Mouse (Mus musculus): ENCODE data around the gene Wdr25. TPM values are rescaled to one million over a fixed set of nuclear protein-coding genes. Genes with fewer than 3 reads are reported as not detected.

Gene Wdr25
- polyA plus RNA-seq, 1 experiment from 2014 or later: 7.5 TPM

GRCm38 (mm10) chr12:108894432-108894816, 993 bp downstream of the Wdr25 start:
- in situ Hi-C loops (cut with MboI; ENCODE audit: low pct_unique_long_range_greater_than_20kb): no loop called here
- ATAC-seq (no peak), DNase-seq (ENCODE audit: low read depth, low spot score) (no peak)
- ChIA-PET POLR2A (interaction anchor here (0.5 to 1.4 kb wide), 2 partner anchors 17 to 82 kb away, joined by 3 read pairs; no protein-coding TSS in a partner anchor), CTCF (interaction anchor here (1.0 to 1.3 kb wide), 3 partner anchors 9 to 499 kb away, joined by 3 read pairs; no protein-coding TSS in a partner anchor)
- H3K27me3 ChIP-seq: no peaks in the 10 kb centered on the region
- no peak for TF ChIP-seq CTCF (IDR thresholded peaks at IDR 0.05)

GRCm38 (mm10) chr12:108896006-108896405, 2.6 kb downstream of the Wdr25 start:
- no peak for DNase-seq (ENCODE audit: low read depth, low spot score)
- CTCF ChIA-PET: interaction anchor here (0.8 kb wide), 1 partner anchor 41 kb away, joined by 3 read pairs; no protein-coding TSS in a partner anchor
- POLR2A ChIA-PET: no interaction called here
- ATAC-seq: no peak
- TF ChIP-seq CTCF (IDR thresholded peaks at IDR 0.05): no peak
- in situ Hi-C loops (cut with MboI; ENCODE audit: low pct_unique_long_range_greater_than_20kb): loop anchor here (5.0 kb wide), 1 partner anchor 1486 kb away; no protein-coding TSS in a partner anchor
- no peaks in the 10 kb centered on the region for H3K27me3 ChIP-seq

DNA sequence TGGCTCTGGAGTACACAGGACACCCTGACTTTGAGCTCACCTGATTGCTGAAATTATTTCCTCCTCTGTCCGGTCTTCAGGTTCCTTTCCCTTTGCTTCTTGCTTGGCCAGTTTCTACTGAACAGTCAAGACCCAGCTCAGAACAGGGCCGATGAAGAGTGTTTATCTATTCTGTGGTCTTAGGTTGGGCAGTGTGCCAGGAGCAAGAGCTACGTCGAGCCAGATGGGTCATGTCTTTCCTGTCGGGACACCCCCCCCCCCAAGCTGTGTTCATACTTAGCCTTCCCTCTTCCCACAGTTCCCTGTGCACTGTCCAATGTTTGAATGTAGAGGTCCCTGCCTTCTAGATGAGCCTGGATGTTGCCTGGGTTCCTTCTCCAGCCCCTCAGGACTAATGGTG, 7.9 kb downstream of the Wdr25 start:
- H3K27me3 ChIP-seq: no peaks in the 10 kb centered on the region
- in situ Hi-C loops (cut with MboI; ENCODE audit: low pct_unique_long_range_greater_than_20kb): loop anchor here (5.0 kb wide), 3 partner anchors 416 to 1056 kb away; no protein-coding TSS in a partner anchor
- CTCF ChIA-PET: no interaction called here
- ATAC-seq (no peak), DNase-seq (ENCODE audit: low read depth, low spot score) (no peak)
- POLR2A ChIA-PET: no interaction called here
- no peak for TF ChIP-seq CTCF (IDR thresholded peaks at IDR 0.05)

DNA sequence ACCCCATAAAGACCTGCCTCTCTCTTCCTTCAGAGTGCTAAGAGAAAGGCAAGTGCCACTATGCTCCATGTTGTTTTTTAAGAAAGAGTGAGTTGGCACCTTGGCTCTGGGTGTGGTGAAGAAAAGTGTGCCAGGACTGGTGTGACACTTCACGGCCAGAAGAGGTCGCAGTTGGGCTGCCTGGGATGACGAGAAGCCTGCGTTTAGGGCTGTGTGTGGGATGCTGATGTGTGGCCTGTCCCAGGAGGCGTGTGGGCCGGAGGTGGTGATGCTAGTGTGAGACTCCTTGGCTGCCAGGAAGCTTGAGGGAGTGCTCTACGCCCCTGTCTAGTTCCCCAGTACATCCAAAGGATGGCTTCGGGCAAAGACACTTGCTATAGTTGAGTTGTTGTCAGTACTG, 9.5 kb downstream of the Wdr25 start:
- no peaks in the 10 kb centered on the region for H3K27me3 ChIP-seq
- DNase-seq (ENCODE audit: low read depth, low spot score) (no peak), ATAC-seq (no peak)
- TF ChIP-seq CTCF (IDR thresholded peaks at IDR 0.05): no peak
- POLR2A ChIA-PET: no interaction called here
- CTCF ChIA-PET: interaction anchor here (1.0 to 2.3 kb wide), 4 partner anchors 9 to 491 kb away, joined by 3 to 9 read pairs (median 4); partner anchors contain the start of gene Wars
- in situ Hi-C loops (cut with MboI; ENCODE audit: low pct_unique_long_range_greater_than_20kb): loop anchor here (5.0 kb wide), 3 partner anchors 414 to 1054 kb away; no protein-coding TSS in a partner anchor

- H3K27me3 ChIP-seq: no peaks in the 10 kb centered on the region
- DNase-seq (ENCODE audit: low read depth, low spot score) (no peak), ATAC-seq (peak; percentile 82)
- in situ Hi-C loops (cut with MboI; ENCODE audit: low pct_unique_long_range_greater_than_20kb): loop anchor here (5.0 kb wide), 3 partner anchors 414 to 1054 kb away; no protein-coding TSS in a partner anchor
- POLR2A ChIA-PET: no interaction called here
- TF ChIP-seq CTCF (IDR thresholded peaks at IDR 0.05): no peak
- CTCF ChIA-PET: interaction anchor here (1.0 to 2.3 kb wide), 6 partner anchors 9 to 490 kb away, joined by 3 to 9 read pairs (median 3); partner anchors contain the start of gene Wars
Observed at GRCm38 (mm10) chr12:108903600-108904275, 10.3 kb downstream of the Wdr25 start.

- no peak for TF ChIP-seq CTCF (IDR thresholded peaks at IDR 0.05)
- ATAC-seq: peak; percentile 59
- DNase-seq (ENCODE audit: low read depth, low spot score): no peak
- POLR2A ChIA-PET: no interaction called here
- CTCF ChIA-PET: interaction anchor here (1.1 to 2.3 kb wide), 4 partner anchors 8 to 489 kb away, joined by 3 to 9 read pairs (median 4); no protein-coding TSS in a partner anchor
- H3K27me3 ChIP-seq: no peaks in the 10 kb centered on the region
- in situ Hi-C loops (cut with MboI; ENCODE audit: low pct_unique_long_range_greater_than_20kb): loop anchor here (5.0 kb wide), 3 partner anchors 413 to 1053 kb away; no protein-coding TSS in a partner anchor
Observed at GRCm38 (mm10) chr12:108904276-108904653, 10.8 kb downstream of the Wdr25 start.

DNA sequence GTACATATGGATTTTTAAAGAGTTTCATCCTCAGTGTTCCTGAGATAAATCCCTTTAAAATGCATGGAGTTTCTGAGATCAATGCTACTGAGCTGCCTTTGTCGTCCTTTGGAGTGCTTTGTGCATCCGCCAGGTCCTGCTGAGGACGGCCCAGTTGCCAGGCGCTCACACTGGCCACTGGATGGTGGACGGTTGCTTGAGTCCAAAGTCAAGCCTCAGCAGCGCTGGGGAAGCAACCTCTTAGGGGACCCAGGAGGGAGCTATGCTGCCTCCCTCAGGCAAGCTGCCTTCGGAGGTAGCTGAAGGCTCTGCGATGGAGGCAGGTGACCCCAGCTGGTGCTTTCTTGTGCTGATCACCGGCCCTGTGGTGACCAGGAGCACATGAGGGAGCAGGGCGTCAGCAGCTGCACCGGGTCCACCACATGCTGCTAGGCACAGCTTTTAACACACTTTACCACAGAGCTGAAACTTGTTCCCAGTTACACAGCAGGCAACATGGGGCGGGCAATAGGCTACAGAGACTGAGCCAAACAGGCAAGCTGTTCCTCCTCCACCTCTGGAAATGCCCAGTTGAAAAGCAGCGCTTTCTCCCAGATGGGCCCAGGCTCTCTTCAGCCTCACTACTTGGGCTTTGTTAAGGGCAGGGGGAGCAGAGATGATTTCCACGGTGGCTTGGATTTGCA, 12.3 kb downstream of the Wdr25 start:
- no peak for TF ChIP-seq CTCF (IDR thresholded peaks at IDR 0.05)
- H3K27me3 ChIP-seq: no peaks in the 10 kb centered on the region

GRCm38 (mm10) chr12:108906398-108906797, 13.0 kb downstream of the Wdr25 start:
- TF ChIP-seq CTCF (IDR thresholded peaks at IDR 0.05): no peak
- ATAC-seq (no peak), DNase-seq (ENCODE audit: low read depth, low spot score) (no peak)
- POLR2A ChIA-PET: no interaction called here
- in situ Hi-C loops (cut with MboI; ENCODE audit: low pct_unique_long_range_greater_than_20kb): loop anchor here (5.0 kb wide), 2 partner anchors 36 to 86 kb away; no protein-coding TSS in a partner anchor
- no peaks in the 10 kb centered on the region for H3K27me3 ChIP-seq
- CTCF ChIA-PET: no interaction called here

More for the DNA sequence above, 12.3 kb downstream of the Wdr25 start:
- CTCF ChIA-PET: interaction anchor here (1.5 kb wide), 1 partner anchor 9 kb away, joined by 4 read pairs; no protein-coding TSS in a partner anchor
- in situ Hi-C loops (cut with MboI; ENCODE audit: low pct_unique_long_range_greater_than_20kb): loop anchor here (5.0 kb wide), 2 partner anchors 37 to 87 kb away; no protein-coding TSS in a partner anchor
- DNase-seq (ENCODE audit: low read depth, low spot score) (no peak), ATAC-seq (no peak)
- POLR2A ChIA-PET: no interaction called here

GRCm38 (mm10) chr12:108909846-108910433, 16.5 kb downstream of the Wdr25 start:
- in situ Hi-C loops (cut with MboI; ENCODE audit: low pct_unique_long_range_greater_than_20kb): loop anchor here (5.0 kb wide), 2 partner anchors 32 to 82 kb away; no protein-coding TSS in a partner anchor
- ChIA-PET CTCF (interaction anchor here (0.8 kb wide), 1 partner anchor 23 kb away, joined by 3 read pairs; no protein-coding TSS in a partner anchor), POLR2A (no interaction called here)
- TF ChIP-seq CTCF (IDR thresholded peaks at IDR 0.05): no peak
- ATAC-seq (no peak), DNase-seq (ENCODE audit: low read depth, low spot score) (no peak)
- H3K27me3 ChIP-seq: no peaks in the 10 kb centered on the region

DNA sequence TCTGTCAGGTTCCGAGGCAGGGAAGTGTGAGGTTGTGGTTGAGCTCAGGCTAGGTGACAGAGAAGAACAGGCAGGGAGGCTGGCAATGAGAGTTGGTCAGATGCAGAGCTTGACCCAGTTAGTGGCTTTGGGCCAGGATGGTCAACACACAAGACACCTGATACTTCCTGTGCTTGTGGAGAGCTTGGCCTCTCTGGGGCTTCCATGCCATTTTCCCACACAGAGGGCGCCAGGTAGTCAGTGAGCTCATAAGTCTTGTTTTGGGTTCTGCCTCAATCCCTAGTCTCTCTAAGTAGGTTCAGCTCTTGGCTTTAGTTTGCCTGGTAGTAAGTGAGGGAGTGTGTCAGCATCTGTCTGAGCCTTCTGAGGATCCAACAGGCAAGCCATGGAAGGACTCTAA, 19.0 kb downstream of the Wdr25 start:
- ChIA-PET POLR2A (no interaction called here), CTCF (interaction anchor here (1.2 kb wide), 1 partner anchor 8 kb away, joined by 3 read pairs; no protein-coding TSS in a partner anchor)
- ATAC-seq (no peak), DNase-seq (ENCODE audit: low read depth, low spot score) (no peak)
- in situ Hi-C loops (cut with MboI; ENCODE audit: low pct_unique_long_range_greater_than_20kb): no loop called here
- no peaks in the 10 kb centered on the region for H3K27me3 ChIP-seq
- TF ChIP-seq CTCF (IDR thresholded peaks at IDR 0.05): no peak

All from Patski (cell line).